Mouse (Mus musculus) heart, postnatal 0 days (tissue): ENCODE data around the gene Dnajc11.

Experiments
- CTCF ChIP-seq: IDR thresholded peaks from 2 replicates; pipeline ENCODE4 v1.5.1; 2016; ENCODE audit warnings: antibody characterized with exemption, control low read depth, low read depth
- EP300 ChIP-seq: IDR thresholded peaks from 2 replicates; pipeline ENCODE4 v1.6.1; 2016; ENCODE audit warnings: antibody characterized with exemption, low read depth

DNA sequence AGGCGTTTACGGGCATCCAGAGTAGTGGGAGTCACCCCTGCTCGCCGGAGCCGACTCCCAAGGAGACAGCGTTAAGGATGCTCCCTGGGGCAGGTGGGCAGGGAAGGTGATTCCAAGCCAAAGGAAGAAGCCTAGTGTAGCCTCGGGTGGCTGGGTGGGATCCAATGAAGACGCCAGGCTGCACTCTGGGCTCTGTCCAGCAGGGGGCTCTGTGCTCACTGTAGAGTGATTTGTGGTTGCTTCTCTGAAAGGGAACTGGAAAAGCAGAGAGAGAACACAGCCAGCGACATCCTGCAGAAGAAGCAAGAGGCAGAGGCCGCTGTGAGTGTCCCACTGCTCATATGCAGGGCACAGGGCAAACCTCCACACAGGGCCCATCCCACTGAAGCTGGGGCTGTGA lies 44.3 kb downstream of the Dnajc11 start:
- TF ChIP-seq CTCF (peak; percentile 80), EP300 (no peak)
